Mouse (Mus musculus) frontal cortex, adult 2 months (tissue): ENCODE data around the gene Pip5k1a. TPM values are rescaled to one million over a fixed set of nuclear protein-coding genes. Genes with fewer than 3 reads are reported as not detected.

Experiments used
- polyA plus RNA-seq: library from polyadenylated mRNA; depleted of rRNA; stranded (reverse); fragments of >200 nt; gene quantifications from 2 replicates; pipeline ENCODE4 v1.2.3, GENCODE M21; 2012; rRNA removed

Gene Pip5k1a
- polyA plus RNA-seq, 1 experiment = 42.0 TPM

Other genes with a start within 250 kb of the Pip5k1a start
- gene Psmb4, start 220.0 kb downstream of the Pip5k1a start, polyA plus RNA-seq = 245 and 253 TPM in 2 replicates
- 13.9 and 14.5 TPM in 2 replicates for gene Selenbp1, start 173.9 kb downstream of the Pip5k1a start, polyA plus RNA-seq
- 27.8 and 31.8 TPM in 2 replicates for gene Rfx5, start 152.9 kb downstream of the Pip5k1a start, polyA plus RNA-seq
- 58.9 and 64.4 TPM in 2 replicates for gene Pi4kb, start 132.2 kb downstream of the Pip5k1a start, polyA plus RNA-seq
- 18.4 and 20.9 TPM in 2 replicates for gene Zfp687, start 91.5 kb downstream of the Pip5k1a start, polyA plus RNA-seq
- gene Psmd4, start 64.3 kb downstream of the Pip5k1a start, polyA plus RNA-seq = 219 and 229 TPM in 2 replicates
- gene Vps72, start 4.1 kb upstream of the Pip5k1a start, polyA plus RNA-seq = 58.0 and 60.9 TPM in 2 replicates
- gene Tmod4, start 17.5 kb upstream of the Pip5k1a start, polyA plus RNA-seq = 0.98 and 2.4 TPM in 2 replicates
- 118 and 124 TPM in 2 replicates for gene Scnm1, start 27.1 kb upstream of the Pip5k1a start, polyA plus RNA-seq
- 20.2 and 21.2 TPM in 2 replicates for gene Lysmd1, start 27.2 kb upstream of the Pip5k1a start, polyA plus RNA-seq
- gene Tnfaip8l2, start 35.4 kb upstream of the Pip5k1a start, polyA plus RNA-seq = 4.0 and 5.9 TPM in 2 replicates
- 34.6 and 35.8 TPM in 2 replicates for gene Sema6c, start 53.5 kb upstream of the Pip5k1a start, polyA plus RNA-seq
- 15.8 and 17.9 TPM in 2 replicates for gene Gabpb2, start 111.0 kb upstream of the Pip5k1a start, polyA plus RNA-seq
- 62.5 and 63.5 TPM in 2 replicates for gene Cdc42se1, start 121.8 kb upstream of the Pip5k1a start, polyA plus RNA-seq
- 388 and 439 TPM in 2 replicates for gene Mllt11, start 125.2 kb upstream of the Pip5k1a start, polyA plus RNA-seq
- 0.29 and 0.30 TPM in 2 replicates for gene Gm128, start 134.7 kb upstream of the Pip5k1a start, polyA plus RNA-seq
- gene Bnipl, start 144.3 kb upstream of the Pip5k1a start, polyA plus RNA-seq = 0.40 and 0.48 TPM in 2 replicates
- gene Mindy1, start 174.4 kb upstream of the Pip5k1a start, polyA plus RNA-seq = 30.2 and 30.8 TPM in 2 replicates
- 23.1 and 25.3 TPM in 2 replicates for gene Prune1, start 175.1 kb upstream of the Pip5k1a start, polyA plus RNA-seq
- 2.5 and 2.6 TPM in 2 replicates for gene Anxa9, start 200.2 kb upstream of the Pip5k1a start, polyA plus RNA-seq
- 93.9 and 99.4 TPM in 2 replicates for gene Cers2, start 207.9 kb upstream of the Pip5k1a start, polyA plus RNA-seq